Mouse (Mus musculus): ENCODE results near the gene 2610318N02Rik. TPM values are rescaled to one million over a fixed set of nuclear protein-coding genes. Genes with fewer than 3 reads are reported as not detected.

The 2610318N02Rik gene
- polyA plus RNA-seq, 1 experiment from 2014 or later: 4.4 TPM

GRCm38 (mm10) chr16:17150520-17151258 lies 25.7 kb upstream of the 2610318N02Rik start:
- H3K4me3 ChIP-seq (ENCODE audit: low read depth, low read length): no peak overlapping the region
- H3K4me1 ChIP-seq (replicated peaks; ENCODE audit: control insufficient read depth, insufficient read depth): 0 out of 2 replicates have a peak, but pooled peaks cover 4% of the 10 kb centered on the region
- H3K9ac ChIP-seq (ENCODE audit: low read length): no peak overlapping the region
- 79% methylated on average over 7 of the region's 7 CpGs for WGBS
- H3K27ac ChIP-seq (replicated peaks): peak overlapping the region; percentile 69
- H3K27me3 ChIP-seq (ENCODE audit: control insufficient read depth, insufficient read depth, low read length): no peaks in the 10 kb centered on the region
- ATAC-seq (ENCODE audit: low FRiP score, low TSS enrichment) (peak; percentile 73), DNase-seq (ENCODE audit: low spot score) (peak; percentile 48)
- H3K36me3 ChIP-seq (ENCODE audit: control insufficient read depth, insufficient read depth, low read length): peaks cover 15% of the 10 kb centered on the region
- no peak overlapping the region for H3K4me2 ChIP-seq (replicated peaks; ENCODE audit: low read depth)
- no peaks in the 10 kb centered on the region for H3K9me3 ChIP-seq (ENCODE audit: control insufficient read depth, low read length)
- no peak for TF ChIP-seq EP300 (optimal IDR thresholded peaks at IDR 0.05)
- TF ChIP-seq CTCF (IDR thresholded peaks at IDR 0.05; ENCODE audit: low read depth): no peak

DNA sequence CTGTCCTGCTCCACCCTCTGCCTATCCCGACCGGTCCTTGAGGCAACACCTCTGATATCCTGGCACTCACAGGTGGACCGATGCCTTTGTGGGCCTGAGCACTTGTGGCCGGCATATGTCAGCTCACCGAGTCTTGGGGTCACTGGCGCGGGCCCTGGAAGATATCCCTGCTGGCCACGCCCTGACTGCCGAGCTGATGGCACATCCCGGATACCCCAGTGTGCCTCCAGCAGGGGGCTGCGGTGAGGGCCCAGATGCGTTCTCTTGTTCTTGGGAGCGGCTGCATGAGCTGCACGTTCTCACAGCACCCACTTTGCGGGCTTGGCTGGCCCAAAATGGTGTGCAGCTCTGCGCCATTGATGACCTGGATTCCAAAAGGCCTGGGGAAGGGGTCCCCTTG lies 23.1 kb upstream of the 2610318N02Rik start:
- Histone ChIP-seq H3K4me3 (ENCODE audit: low read depth, low read length) (peak overlapping the region; percentile 57; the same call in 1 of the 2 replicates), H3K27me3 (ENCODE audit: control insufficient read depth, insufficient read depth, low read length) (no peaks in the 10 kb centered on the region), H3K36me3 (ENCODE audit: control insufficient read depth, insufficient read depth, low read length) (peaks cover 9% of the 10 kb centered on the region), H3K9ac (ENCODE audit: low read length) (peak overlapping the region; percentile 63; the same call in 1 of the 2 replicates), H3K4me1 (replicated peaks; ENCODE audit: control insufficient read depth, insufficient read depth) (0 out of 2 replicates have a peak, but pooled peaks cover 4% of the 10 kb centered on the region), H3K27ac (replicated peaks) (no peak overlapping the region), H3K4me2 (replicated peaks; ENCODE audit: low read depth) (peak overlapping the region; percentile 98), H3K9me3 (ENCODE audit: control insufficient read depth, low read length) (no peaks in the 10 kb centered on the region)
- TF ChIP-seq EP300 (optimal IDR thresholded peaks at IDR 0.05) (no peak), CTCF (IDR thresholded peaks at IDR 0.05; ENCODE audit: low read depth) (peak; percentile 56)
- 0 out of 2 replicates have a peak, but pooled peaks have one; percentile 30 for ATAC-seq (ENCODE audit: low FRiP score, low TSS enrichment)
- peak; percentile 50 for DNase-seq (ENCODE audit: low spot score)
- 21% methylated on average over 16 of the region's 16 CpGs for WGBS

DNA sequence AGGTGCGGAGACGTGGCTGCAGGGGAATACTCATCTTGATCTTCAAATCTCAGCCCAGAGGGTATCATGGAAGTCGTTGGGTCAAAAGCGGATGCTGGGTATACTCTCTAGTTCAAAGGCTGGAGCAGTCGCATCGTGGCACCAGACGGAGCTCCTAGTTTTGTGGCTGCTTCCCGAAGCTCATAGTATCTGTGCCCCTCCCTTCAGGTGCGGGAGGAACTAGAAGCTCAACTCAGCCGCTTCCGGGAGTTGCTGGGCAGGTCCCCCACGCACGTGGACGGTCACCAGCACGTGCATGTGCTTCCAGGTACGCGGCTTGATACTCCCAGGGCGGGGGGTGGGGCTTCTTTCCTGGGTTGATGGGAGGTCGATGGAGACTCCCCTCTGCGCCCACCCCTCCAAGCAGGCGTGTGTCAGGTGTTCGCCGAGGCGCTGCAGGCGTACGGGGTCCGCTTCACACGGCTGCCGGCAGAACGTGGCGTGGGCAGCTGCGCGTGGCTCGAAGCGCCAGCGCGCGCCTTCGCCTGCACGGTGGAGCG lies 22.5 kb upstream of the 2610318N02Rik start:
- H3K27ac ChIP-seq (replicated peaks): peak overlapping the region; percentile 67; the same call in 1 of the 2 replicates
- H3K4me1 ChIP-seq (replicated peaks; ENCODE audit: control insufficient read depth, insufficient read depth): 0 out of 2 replicates have a peak, but pooled peaks cover 4% of the 10 kb centered on the region
- no peaks in the 10 kb centered on the region for H3K27me3 ChIP-seq (ENCODE audit: control insufficient read depth, insufficient read depth, low read length)
- ATAC-seq (ENCODE audit: low FRiP score, low TSS enrichment): peak; percentile 63
- peak overlapping the region; percentile 57 for H3K4me3 ChIP-seq (ENCODE audit: low read depth, low read length)
- TF ChIP-seq CTCF (IDR thresholded peaks at IDR 0.05; ENCODE audit: low read depth): no peak
- no peak for TF ChIP-seq EP300 (optimal IDR thresholded peaks at IDR 0.05)
- WGBS: under 1% methylated on average over 40 of the region's 41 CpGs
- DNase-seq (ENCODE audit: low spot score): peak; percentile 82
- H3K9ac ChIP-seq (ENCODE audit: low read length): peak overlapping the region; percentile 63
- peak overlapping the region; percentile 98 for H3K4me2 ChIP-seq (replicated peaks; ENCODE audit: low read depth)
- H3K36me3 ChIP-seq (ENCODE audit: control insufficient read depth, insufficient read depth, low read length): peaks cover 5% of the 10 kb centered on the region; the same call in 1 of the 2 replicates
- H3K9me3 ChIP-seq (ENCODE audit: control insufficient read depth, low read length): no peaks in the 10 kb centered on the region

DNA sequence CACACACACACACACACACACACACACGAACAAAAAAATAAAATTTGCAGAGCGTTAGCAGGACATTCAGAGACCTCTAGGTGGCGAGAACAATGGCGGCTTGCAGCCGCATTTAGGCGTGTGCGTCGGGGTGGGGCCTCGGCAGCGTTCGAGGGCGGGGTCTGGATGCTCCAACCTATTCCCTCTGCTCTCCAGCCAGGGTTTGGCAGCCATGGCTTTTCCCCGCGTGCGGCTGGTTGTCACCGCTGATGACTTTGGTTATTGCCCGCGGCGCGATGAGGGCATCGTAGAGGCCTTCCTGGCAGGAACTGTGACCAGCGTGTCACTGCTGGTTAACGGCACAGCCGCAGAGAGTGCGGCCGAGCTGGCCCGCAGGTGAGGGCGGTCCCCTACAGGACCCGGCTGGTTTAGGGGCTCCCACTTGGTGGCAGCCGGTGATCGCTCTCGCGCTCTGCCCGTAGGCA lies 21.8 kb upstream of the 2610318N02Rik start, which contains the start of gene Ccdc116:
Ccdc116 (minus strand) TSS at position 458 of the 464 bp plus-strand sequence.
- peak; percentile 74 for ATAC-seq (ENCODE audit: low FRiP score, low TSS enrichment)
- Histone ChIP-seq H3K9ac (ENCODE audit: low read length) (peak within 1 kb of the TSS; percentile 63), H3K4me3 (ENCODE audit: low read depth, low read length) (peak within 1 kb of the TSS; percentile 57), H3K4me2 (replicated peaks; ENCODE audit: low read depth) (peak within 1 kb of the TSS; percentile 98), H3K36me3 (ENCODE audit: control insufficient read depth, insufficient read depth, low read length) (no peaks in the 10 kb centered on the region), H3K27ac (replicated peaks) (peak within 1 kb of the TSS; percentile 67; the same call in 1 of the 2 replicates), H3K4me1 (replicated peaks; ENCODE audit: control insufficient read depth, insufficient read depth) (0 out of 2 replicates have a peak, but pooled peaks cover 4% of the 10 kb centered on the region), H3K9me3 (ENCODE audit: control insufficient read depth, low read length) (no peaks in the 10 kb centered on the region), H3K27me3 (ENCODE audit: control insufficient read depth, insufficient read depth, low read length) (no peaks in the 10 kb centered on the region)
- no peak for TF ChIP-seq EP300 (optimal IDR thresholded peaks at IDR 0.05)
- peak; percentile 75 for TF ChIP-seq CTCF (IDR thresholded peaks at IDR 0.05; ENCODE audit: low read depth)
- 0% methylated on average over 34 of the region's 34 CpGs for WGBS
- DNase-seq (ENCODE audit: low spot score): peak; percentile 90

GRCm38 (mm10) chr16:17144339-17144738 lies 19.4 kb upstream of the 2610318N02Rik start, which contains the start of gene Ydjc:
Ydjc (plus strand) TSS chr16:17144621.
- 0 out of 2 replicates have a peak, but pooled peaks cover 4% of the 10 kb centered on the region for H3K4me1 ChIP-seq (replicated peaks; ENCODE audit: control insufficient read depth, insufficient read depth)
- 28% methylated on average over 7 of the region's 7 CpGs for WGBS
- no peak within 1 kb of the TSS for H3K4me2 ChIP-seq (replicated peaks; ENCODE audit: low read depth)
- no peak within 1 kb of the TSS for H3K27ac ChIP-seq (replicated peaks)
- TF ChIP-seq CTCF (IDR thresholded peaks at IDR 0.05; ENCODE audit: low read depth) (no peak), EP300 (optimal IDR thresholded peaks at IDR 0.05) (no peak)
- H3K27me3 ChIP-seq (ENCODE audit: control insufficient read depth, insufficient read depth, low read length): no peaks in the 10 kb centered on the region
- no peaks in the 10 kb centered on the region for H3K9me3 ChIP-seq (ENCODE audit: control insufficient read depth, low read length)
- H3K9ac ChIP-seq (ENCODE audit: low read length): no peak within 1 kb of the TSS
- no peaks in the 10 kb centered on the region for H3K36me3 ChIP-seq (ENCODE audit: control insufficient read depth, insufficient read depth, low read length)
- ATAC-seq (ENCODE audit: low FRiP score, low TSS enrichment) (no peak), DNase-seq (ENCODE audit: low spot score) (no peak)
- no peak within 1 kb of the TSS for H3K4me3 ChIP-seq (ENCODE audit: low read depth, low read length)
